Mouse (Mus musculus) ES-Bruce4 (cell line): Measurements from ENCODE around the gene Ankrd6. TPM values are rescaled to one million over a fixed set of nuclear protein-coding genes. Genes with fewer than 3 reads are reported as not detected.
A peak's percentile ranks its signal among the peaks of the same experiment; 100 is the strongest.

Experiments used
- H3K27ac ChIP-seq: 2 replicates; pipeline ENCODE4 v1.5.1; 2012; ENCODE audit warnings: low read length, inconsistent platforms; ENCODE audit not compliant: insufficient read depth
- H3K27me3 ChIP-seq: 2 replicates; pipeline ENCODE4 v1.6.1; 2012; ENCODE audit warnings: mild to moderate bottlenecking, low read length, inconsistent platforms; ENCODE audit not compliant: control insufficient read depth, poor library complexity, insufficient read depth, severe bottlenecking
- H3K36me3 ChIP-seq: 2 replicates; pipeline ENCODE4 v1.6.1; 2012; ENCODE audit warnings: inconsistent platforms, mild to moderate bottlenecking, low read length, moderate library complexity; ENCODE audit not compliant: control insufficient read depth, poor library complexity, insufficient read depth, severe bottlenecking
- H3K4me1 ChIP-seq: one replicate; pipeline ENCODE4 v1.8.1; 2011; ENCODE audit warnings: low read length; ENCODE audit not compliant: control insufficient read depth, insufficient read depth
- H3K4me3 ChIP-seq: 2 replicates; pipeline ENCODE4 v1.5.1; 2011; ENCODE audit warnings: low read depth, mild to moderate bottlenecking, low read length
- H3K9ac ChIP-seq: 2 replicates; pipeline ENCODE4 v1.6.1; 2012; ENCODE audit warnings: low read depth, mild to moderate bottlenecking, inconsistent platforms; ENCODE audit not compliant: poor library complexity, severe bottlenecking
- H3K9me3 ChIP-seq: replicated peaks from 2 replicates; pipeline ENCODE4 v1.6.1; 2012; ENCODE audit warnings: mild to moderate bottlenecking, low read length, inconsistent platforms; ENCODE audit not compliant: control insufficient read depth, poor library complexity, insufficient read depth, severe bottlenecking
- CTCF ChIP-seq: IDR thresholded peaks from one replicate; pipeline ENCODE4 v1.8.1; 2011; ENCODE audit warnings: low read depth, low read length
- EP300 ChIP-seq: IDR thresholded peaks from 2 replicates; pipeline ENCODE4 v1.6.1; 2011; ENCODE audit warnings: low read depth, low read length; ENCODE audit not compliant: insufficient read depth
- POLR2A ChIP-seq: IDR thresholded peaks from one replicate; pipeline ENCODE4 v1.8.1; 2011; ENCODE audit warnings: low read length; ENCODE audit not compliant: insufficient read depth
- polyA plus RNA-seq: library from polyadenylated mRNA; stranded (reverse); fragments of >200 nt; gene quantifications from 2 replicates; pipeline ENCODE4 v1.2.4, GENCODE M21; 2011; ENCODE audit warnings: low read depth; ENCODE audit not compliant: missing spikeins, insufficient read depth, insufficient read length

The Ankrd6 gene
- polyA plus RNA-seq, 1 experiment = 11.8 TPM

DNA sequence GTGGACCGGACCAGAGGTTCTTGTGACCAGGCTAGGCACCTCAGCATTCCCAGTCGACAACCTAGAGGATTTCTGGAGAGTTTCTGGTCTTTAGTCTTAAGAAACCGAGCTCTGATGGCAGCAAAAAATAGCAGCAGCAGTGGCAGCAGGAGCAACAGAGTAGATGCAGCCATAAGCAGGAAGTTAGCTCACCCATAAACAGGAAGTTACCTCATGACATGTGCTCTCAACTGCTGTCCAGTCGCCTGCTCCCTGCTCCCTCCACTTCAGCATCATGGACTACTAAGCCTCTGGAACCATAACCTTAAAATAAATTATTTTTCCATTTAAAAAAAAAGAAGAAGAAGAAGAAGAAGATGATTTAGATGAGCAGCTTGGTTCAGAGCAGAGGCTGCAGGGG is 161.6 kb downstream of the Ankrd6 start:
- Histone ChIP-seq H3K9me3 (peaks cover 5% of the 10 kb centered on the region; the same call in 1 of the 2 replicates), H3K27ac (no peak overlapping the region), H3K9ac (no peak overlapping the region), H3K4me3 (no peak overlapping the region), H3K4me1 (no peaks in the 10 kb centered on the region), H3K36me3 (no peaks in the 10 kb centered on the region), H3K27me3 (no peaks in the 10 kb centered on the region)
- TF ChIP-seq EP300 (no peak), CTCF (no peak), POLR2A (no peak)

GRCm38 (mm10) chr4:32787110-32787509 is 163.5 kb downstream of the Ankrd6 start:
- H3K27ac ChIP-seq = no peak overlapping the region
- H3K27me3 ChIP-seq = no peaks in the 10 kb centered on the region
- H3K4me1 ChIP-seq = no peaks in the 10 kb centered on the region
- no peaks in the 10 kb centered on the region for H3K36me3 ChIP-seq
- H3K9me3 ChIP-seq = peaks cover 7% of the 10 kb centered on the region
- TF ChIP-seq POLR2A (no peak), CTCF (no peak), EP300 (no peak)
- no peak overlapping the region for H3K4me3 ChIP-seq
- H3K9ac ChIP-seq = no peak overlapping the region

- no peak for TF ChIP-seq CTCF
- TF ChIP-seq EP300 = no peak
- TF ChIP-seq POLR2A = no peak
- H3K9ac ChIP-seq = no peak overlapping the region
- no peaks in the 10 kb centered on the region for H3K4me1 ChIP-seq
- H3K27ac ChIP-seq = no peak overlapping the region
- H3K36me3 ChIP-seq = peaks cover 16% of the 10 kb centered on the region
- H3K27me3 ChIP-seq = no peaks in the 10 kb centered on the region
- H3K4me3 ChIP-seq = no peak overlapping the region
- H3K9me3 ChIP-seq = peaks cover 24% of the 10 kb centered on the region
Observed at GRCm38 (mm10) chr4:32779996-32780395, 170.6 kb downstream of the Ankrd6 start.

GRCm38 (mm10) chr4:32770284-32770810 is 180.3 kb downstream of the Ankrd6 start:
- Histone ChIP-seq H3K9ac (no peak overlapping the region), H3K4me1 (no peaks in the 10 kb centered on the region), H3K4me3 (no peak overlapping the region), H3K27ac (no peak overlapping the region), H3K9me3 (no peaks in the 10 kb centered on the region), H3K27me3 (no peaks in the 10 kb centered on the region), H3K36me3 (peaks cover 68% of the 10 kb centered on the region)
- TF ChIP-seq CTCF = peak; percentile 2
- no peak for TF ChIP-seq POLR2A

- Histone ChIP-seq H3K4me3 (no peak overlapping the region), H3K36me3 (peaks cover 67% of the 10 kb centered on the region), H3K27ac (no peak overlapping the region), H3K9ac (no peak overlapping the region), H3K4me1 (no peaks in the 10 kb centered on the region), H3K27me3 (no peaks in the 10 kb centered on the region), H3K9me3 (no peaks in the 10 kb centered on the region)
- TF ChIP-seq POLR2A = no peak
- TF ChIP-seq CTCF = no peak
- no peak for TF ChIP-seq EP300
Observed at GRCm38 (mm10) chr4:32768046-32768445, 182.6 kb downstream of the Ankrd6 start.

- peaks cover 67% of the 10 kb centered on the region for H3K36me3 ChIP-seq
Observed at GRCm38 (mm10) chr4:32767471-32767870, 183.2 kb downstream of the Ankrd6 start.

More at GRCm38 (mm10) chr4:32767471-32767870, 183.2 kb downstream of the Ankrd6 start:
- no peak overlapping the region for H3K27ac ChIP-seq
- H3K27me3 ChIP-seq = no peaks in the 10 kb centered on the region
- TF ChIP-seq EP300 (no peak), CTCF (no peak), POLR2A (no peak)
- H3K9me3 ChIP-seq = no peaks in the 10 kb centered on the region
- no peak overlapping the region for H3K9ac ChIP-seq
- no peaks in the 10 kb centered on the region for H3K4me1 ChIP-seq
- H3K4me3 ChIP-seq = no peak overlapping the region
